Mouse (Mus musculus) layer of hippocampus, adult 9-10 months (tissue): ENCODE results near the gene Lyrm4.
A peak's percentile ranks its signal among the peaks of the same experiment; 100 is the strongest.

ENCODE experiments used
- DNase-seq: peaks from one replicate; pipeline ENCODE4 v3.0.0; 2022; ENCODE audit warnings: low spot score

The Lyrm4 gene

DNA sequence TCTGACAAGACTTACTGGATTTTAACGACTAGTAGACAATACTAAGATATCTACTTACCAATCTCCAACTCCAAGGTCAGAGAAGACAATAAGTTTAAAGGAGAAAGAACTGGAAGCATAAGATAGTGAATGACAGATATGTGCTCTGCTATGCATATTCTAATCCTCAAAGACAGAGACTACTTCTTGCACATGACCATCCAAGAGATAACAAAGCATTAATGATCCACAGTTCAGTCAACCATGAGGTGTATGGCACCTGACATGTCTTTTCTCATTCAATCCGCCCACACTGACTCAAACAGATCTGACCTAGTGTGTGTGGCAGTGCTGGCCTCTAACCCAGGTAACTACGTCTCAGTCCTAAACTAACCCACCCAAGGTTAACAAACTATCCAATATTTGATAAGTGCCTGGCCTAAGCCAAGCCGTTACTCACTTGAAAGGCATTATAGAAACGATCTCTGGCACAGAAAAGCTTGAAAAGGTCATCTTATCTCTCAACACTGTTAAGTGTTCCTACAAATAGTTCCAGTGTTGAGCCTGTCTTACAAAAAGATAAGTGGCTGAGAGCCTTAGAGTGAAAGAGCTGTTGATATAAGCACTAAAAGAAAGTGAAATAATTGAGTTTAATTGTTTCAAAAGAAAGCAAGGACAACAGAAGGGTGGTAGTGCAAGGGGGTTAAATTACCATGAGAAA, 20.5 kb downstream of the Lyrm4 start:
- no peak for DNase-seq

DNA sequence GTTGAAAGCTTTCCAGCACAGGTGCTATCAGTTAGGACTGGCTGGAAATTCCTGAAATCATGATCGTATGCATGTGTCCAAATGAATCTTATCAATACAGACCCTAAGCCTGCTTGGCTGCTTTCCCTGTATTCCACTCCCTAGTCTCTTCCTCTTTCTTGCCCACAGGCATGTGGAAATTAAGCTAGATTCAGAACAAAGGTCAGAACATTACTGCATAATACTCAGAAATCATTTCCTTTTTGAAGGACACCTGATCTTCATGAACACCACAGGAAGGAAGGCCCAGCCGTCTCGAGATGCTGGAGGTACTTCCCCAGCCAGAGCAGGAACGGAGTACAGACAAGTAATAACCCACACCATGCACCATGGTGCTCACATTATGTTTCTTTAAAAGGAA, 29.2 kb downstream of the Lyrm4 start:
- DNase-seq, result no peak

DNA sequence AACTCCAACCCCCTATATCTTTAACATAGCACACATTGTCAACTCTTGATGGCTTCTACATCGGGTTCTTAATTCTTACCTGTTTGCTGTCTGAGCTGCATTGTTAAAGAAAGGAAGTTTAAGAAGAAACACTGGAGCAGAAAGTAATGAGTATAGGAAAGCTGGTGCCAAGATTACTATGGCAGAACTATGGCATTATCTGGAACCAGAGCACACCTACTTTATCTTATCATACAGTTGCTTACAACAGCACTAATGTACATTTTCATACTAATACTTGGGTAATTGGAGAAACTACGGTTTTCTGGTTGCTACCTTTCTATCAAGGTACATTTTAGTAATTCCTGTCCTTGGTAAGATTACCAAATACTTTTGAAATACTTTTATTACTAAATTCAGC, 29.9 kb downstream of the Lyrm4 start:
- no peak for DNase-seq

DNA sequence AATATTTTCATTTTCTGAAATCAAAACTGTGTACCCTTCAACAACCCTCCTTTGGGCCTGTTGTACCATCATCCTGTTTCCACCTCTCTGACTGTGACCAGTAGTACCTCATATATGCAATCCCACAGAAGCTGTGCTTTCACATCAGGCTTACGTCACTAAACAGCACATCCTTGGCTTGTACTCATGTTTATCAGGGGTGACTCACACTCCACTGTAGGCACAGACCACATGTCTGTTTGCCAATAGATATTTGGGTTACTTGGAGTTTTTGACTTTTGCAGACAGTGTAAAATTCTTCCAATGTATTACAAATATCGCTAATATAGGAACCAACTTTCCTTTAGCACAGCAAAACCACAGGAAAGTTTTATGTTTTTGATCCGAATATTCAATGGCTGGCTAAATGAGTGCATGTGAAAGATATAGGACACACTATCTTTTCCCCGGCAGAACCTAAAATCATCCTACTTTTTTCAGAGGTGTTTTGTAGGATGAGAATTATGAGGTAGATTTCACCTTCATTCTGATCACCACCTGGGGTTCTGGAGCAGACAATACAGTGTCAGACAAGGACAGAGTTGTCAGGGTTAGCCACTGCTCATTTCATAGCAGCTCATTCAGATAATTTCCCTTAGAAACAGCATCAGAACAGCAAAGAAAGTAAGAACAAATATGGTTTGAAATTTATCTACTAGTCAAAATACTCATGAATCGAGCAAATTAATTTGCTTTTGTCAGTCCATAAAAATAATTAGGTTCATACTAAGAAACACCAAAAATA, 30.5 kb downstream of the Lyrm4 start:
- DNase-seq, result no peak

DNA sequence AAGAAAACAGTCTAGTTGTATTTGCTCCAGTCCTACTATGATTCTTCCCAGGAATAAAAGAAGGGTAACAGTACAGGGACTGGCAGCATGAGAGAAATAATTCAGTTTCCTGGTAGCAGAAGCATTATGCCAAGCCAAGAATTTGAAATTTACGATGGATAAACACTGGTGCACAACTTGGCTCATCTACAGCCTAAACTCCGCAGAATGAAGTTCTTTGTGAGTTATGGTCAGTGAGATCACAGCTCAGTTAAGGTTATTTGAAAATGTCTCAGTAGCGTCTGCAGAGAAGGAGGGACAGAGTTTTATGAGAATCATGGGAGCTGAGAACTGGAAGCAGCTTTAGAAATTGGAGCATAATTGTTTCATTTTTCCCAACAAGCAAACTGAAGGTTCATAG, 31.4 kb downstream of the Lyrm4 start:
- DNase-seq, result no peak

DNA sequence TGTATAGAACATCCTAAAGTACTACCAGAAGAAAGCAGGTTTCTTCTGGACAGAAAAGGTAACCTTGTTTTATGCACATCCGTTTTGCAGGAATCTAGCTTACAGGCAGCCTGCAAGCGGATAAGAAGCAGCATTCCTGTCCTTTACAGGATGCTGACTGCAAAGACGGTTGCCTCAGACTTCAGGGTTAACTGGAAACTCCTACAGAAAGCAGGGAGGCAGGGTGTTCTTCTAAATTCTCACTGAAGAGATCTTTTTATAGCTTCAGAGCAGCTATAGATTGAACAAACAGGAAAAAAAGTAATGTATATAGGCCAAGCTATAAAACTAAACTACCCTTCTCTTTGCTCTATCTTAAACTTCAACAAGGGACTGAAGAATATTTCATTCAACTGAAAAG, 32.6 kb downstream of the Lyrm4 start:
- no peak for DNase-seq

DNA sequence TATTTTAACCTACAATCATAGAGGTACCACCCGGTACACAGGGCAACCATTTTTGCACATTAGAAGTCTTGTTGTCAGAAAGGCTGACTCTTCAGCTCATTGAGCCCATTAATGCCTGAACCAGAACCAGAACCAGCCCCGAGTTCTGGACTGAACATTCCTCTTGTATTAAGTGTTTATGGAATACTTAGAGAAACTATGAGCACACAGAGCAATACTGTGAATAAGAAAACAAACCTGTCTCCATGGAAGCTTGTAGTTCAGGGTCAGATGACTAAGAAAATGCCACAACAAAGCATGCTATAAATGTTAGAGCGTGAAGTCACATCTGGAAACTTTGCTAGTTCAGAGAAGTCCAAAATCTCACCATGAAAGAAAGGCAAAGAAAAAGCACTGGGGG, 35.7 kb downstream of the Lyrm4 start:
- no peak for DNase-seq

DNA sequence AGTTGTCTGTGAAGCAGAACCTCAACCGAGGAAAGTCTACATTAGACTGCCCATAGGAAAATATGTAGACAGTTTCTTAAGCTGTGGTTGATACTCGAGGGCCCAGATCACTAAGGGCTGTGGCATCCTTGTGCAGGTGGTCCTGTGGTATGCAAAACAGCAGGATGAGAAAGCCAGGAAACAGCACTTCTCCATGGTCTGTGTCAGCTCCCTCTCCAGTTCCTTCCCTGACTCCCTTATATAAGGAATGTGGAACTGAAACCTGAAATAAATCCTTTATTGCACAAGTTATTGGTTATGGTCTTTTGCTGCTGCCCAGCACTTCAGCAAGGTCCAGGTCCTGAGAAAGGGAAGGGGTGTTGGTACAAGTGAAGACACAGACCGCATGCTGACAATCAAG, 42.8 kb downstream of the Lyrm4 start:
- no peak for DNase-seq

DNA sequence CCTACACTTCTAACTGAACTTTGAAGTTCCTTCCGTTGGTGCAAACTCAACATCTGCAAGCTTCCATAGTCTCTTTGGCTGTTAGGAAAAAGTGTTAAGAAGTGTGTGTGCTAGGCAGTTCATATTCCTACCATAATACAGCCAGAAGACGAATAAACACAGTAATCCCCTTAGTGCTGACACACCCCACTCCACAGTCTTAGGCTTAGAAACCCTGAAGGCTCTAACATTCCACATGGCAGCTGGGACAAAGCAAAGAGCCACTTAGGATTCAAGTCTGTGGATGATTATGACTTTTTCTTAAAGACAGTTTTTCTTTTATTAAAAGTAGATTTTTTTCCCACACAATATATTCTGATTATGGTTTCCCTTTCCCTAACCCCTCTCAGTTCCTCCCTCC, 50.6 kb downstream of the Lyrm4 start:
- DNase-seq, result no peak

DNA sequence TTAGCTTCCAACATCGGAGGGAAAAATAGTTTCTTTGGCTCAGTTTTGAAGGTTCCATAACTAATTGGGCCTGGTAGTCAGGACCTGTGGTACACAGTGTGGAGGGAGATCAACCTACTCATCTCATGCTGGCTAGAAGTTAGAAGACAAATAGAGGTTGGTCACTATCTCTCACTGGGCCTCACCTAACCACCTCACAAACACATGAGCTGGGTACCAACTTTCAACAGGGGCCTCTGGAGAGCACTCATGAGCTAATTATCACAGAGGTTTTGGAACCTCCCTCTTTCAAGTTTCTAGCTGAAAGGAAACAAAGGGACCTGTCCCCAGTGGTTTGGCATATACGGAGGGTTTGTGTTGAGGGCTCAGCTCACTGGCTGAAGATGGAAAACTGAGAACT, 59.8 kb downstream of the Lyrm4 start:
- no peak for DNase-seq

DNA sequence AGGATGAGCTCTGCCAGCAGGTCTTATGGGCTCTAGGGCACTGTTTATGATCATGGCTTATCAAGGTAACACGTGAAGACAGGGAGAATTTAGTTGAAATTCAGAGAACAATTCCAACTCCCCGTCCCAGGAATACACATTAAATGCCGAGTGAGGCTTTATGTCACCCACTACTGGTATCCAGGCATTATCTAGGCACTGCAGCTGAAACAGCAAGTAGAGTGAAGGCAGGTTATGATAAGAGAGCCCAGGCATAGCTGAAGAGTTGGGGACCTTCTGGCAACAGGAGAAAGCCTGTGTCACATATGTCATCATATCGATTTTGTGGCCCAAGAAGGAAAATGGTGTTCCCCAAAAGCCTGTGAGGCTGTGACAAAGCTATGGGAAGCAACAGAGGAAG, 60.4 kb downstream of the Lyrm4 start:
- no peak for DNase-seq

DNA sequence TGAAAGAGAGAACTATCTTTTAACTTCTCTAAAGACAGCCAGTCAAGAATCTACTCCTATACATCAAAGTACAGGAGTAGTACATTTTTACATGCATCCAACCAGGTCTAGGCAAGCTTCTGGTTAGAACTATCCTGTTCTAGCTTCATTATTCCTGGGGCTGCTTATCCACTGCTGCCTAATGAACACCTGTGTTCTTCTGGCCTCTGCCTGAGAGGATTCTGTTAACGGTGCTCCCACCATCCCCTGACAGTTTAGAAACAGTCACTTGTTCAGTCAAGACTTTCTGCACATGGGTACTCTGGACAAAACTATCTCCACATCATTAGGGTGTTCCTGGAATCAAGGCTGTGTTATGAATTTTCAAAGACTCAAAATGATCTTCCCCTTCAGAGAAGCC, 60.8 kb downstream of the Lyrm4 start:
- no peak for DNase-seq

DNA sequence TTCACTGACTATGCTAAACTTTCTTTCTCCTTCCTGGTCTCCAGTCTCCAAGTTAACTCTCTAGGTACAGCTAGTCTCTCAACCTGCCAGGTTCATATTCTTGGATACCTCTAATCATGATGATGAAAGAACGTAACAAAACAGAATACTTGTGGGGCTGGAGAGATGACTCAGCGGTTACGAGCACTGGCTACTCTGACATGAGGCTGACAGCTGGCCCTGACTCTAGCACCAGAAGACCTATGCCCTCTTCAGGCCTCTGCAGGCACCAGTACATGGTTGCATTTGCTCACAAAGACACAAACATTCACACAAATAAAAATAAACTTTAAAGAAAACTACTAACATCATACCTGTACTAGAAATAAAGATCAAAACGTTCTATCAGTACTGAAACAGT, 81.8 kb downstream of the Lyrm4 start:
- no peak for DNase-seq

DNA sequence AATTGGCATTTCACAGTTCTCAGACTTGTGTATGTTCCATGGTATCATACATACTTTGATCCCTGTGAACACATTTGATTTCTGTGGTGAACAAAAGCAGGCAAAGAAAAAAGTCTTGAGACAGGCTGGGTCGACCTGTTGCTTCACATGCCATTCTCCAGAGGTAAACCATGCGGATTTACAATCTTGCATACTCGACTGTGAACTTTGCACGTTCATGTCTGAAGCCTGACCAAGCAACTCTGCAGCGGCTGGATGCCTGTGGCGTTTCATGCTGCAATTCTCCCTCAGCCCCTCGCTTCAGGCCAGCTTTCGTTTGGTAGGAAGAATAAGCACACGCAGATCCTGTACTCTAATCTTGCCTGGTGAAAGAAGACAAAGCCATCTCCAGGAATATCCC, 85.4 kb downstream of the Lyrm4 start:
- no peak for DNase-seq

DNA sequence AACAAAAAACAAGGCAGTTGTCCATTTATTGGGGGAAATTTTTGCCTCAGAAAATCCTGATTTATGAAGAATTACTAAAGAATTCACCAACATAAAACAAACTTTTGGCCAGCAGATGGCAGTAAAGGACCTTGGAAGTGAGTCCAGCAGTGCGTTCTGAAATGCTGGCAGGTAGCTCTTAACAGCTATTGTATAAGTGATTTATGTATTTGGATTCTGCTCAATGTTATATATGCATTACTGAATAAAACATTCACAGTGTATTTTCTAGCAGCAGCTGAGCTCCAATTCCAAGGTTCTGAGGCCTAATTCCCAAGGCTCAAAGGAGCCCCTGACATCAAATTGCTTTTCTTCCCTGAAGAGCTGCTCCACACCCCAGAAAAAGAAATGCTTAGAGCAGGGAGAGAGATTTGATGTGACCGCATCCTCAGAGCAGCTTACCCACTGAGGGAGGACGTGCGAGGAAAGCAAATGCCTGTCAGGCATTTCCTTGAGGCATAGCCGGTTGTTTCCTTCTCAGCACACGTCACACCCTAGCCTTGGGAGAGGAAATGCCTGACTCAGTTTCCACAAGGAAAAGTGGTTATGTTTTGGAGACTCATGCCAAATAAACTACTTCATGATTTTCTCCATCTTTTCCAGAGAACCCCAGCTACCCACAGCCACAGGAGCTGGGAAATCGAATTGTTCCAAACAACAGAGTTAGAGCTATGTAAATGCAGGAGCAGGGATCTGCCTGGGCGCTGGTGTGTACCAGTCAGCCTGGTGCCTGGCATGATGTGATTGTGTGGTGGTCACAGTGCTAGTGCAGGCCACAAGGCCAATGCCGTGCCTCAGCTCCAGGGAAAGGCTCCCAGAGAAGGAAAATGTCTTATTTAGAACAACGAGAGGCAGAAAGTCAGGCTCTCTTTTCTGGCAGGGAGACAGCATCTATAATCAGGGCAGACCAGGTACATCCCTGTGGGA, 97.7 kb downstream of the Lyrm4 start:
- DNase-seq, result peak; percentile 88

DNA sequence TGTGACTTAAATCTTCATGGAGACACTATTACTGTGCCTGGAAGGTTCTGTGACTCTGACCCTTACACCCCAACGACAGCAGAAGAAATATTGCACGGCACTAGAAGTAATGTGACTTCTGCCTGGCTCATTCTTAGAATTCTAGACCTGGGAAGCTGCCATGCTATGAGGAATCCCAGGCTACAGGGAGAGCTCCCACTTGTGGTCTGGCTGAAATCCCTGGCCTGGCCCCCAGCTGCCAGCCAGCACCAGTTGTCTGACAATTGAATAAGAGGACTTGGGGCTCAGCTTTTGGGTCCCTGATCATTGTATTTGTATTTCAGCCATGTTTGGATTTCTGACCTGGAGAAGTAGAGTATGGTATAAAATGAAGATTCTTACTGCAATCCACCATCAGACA, 99.3 kb downstream of the Lyrm4 start:
- no peak for DNase-seq

DNA sequence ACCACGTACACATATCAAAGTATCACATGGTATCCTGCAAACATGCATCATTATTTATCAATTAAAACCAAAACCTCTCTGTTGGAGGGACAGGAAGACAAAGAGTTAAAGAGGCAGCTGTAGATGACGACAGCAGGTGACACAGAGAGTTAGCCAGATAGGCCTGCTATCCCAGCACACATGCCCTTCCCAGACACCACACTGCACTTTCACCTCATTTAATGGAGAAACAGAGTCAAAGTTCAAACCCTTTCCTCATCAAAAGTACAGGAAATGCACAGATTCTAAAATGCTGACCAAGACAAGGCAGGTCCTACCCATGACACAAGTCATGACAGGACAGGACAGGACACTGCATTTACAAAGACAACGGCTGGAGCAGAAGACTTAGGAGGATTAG, 101.7 kb downstream of the Lyrm4 start:
- DNase-seq, result no peak

DNA sequence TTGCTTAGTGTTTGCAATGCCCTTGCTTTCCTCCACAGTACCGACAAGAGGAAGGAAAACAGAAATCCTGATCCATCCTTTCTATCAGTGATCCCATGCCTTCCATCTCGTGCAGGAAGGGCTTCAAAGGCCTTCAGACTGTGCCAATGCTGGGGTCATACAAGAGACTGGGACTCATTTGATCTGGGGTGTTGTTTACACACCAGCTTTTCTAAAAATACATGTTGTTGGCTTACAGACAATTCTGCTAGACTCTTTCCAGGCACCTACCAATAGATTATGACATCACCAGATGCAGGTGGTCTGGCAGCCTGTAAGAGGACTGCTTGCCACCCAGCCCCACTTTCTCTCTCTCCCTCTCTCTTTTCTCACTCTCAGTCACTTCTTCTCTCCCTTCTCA, 107.3 kb downstream of the Lyrm4 start:
- DNase-seq, result no peak

DNA sequence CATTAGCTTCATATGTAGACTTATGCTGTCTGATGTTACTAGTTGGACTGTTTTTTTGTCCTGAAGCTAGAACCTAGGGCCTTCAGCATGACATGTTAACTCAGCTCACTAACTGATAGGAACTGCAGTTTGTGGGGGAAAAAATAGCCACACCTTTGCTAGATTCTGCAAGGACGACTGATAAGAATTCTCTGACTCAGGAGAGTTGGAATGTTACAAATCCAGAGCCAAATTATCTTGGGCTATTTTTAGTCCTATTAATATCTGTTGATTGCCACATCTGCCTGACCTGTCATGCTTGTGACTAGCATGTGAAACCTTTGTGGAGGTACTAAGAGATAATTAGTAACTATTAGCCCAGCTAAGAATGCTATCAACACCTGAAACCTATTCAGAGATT, 116.5 kb downstream of the Lyrm4 start:
- no peak for DNase-seq

DNA sequence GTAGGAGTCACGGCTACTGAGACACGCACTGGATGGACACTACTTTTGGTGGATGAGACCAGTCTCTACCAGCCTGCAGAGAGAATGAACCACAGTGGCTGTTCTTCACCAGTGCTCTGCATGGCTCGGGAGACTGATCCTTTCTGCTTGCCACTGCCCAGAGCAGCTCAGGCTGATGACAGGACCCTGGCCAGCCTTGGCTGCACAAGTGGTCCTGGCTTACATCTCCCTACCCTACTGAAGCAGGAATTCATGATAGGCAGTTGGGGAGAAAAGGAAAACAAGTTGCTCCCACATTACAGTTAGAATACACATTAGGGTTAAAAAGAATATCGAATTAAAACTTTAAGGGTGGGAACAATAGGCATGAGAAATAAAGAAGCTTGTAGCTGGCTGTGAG, 119.7 kb downstream of the Lyrm4 start:
- DNase-seq, result no peak

DNA sequence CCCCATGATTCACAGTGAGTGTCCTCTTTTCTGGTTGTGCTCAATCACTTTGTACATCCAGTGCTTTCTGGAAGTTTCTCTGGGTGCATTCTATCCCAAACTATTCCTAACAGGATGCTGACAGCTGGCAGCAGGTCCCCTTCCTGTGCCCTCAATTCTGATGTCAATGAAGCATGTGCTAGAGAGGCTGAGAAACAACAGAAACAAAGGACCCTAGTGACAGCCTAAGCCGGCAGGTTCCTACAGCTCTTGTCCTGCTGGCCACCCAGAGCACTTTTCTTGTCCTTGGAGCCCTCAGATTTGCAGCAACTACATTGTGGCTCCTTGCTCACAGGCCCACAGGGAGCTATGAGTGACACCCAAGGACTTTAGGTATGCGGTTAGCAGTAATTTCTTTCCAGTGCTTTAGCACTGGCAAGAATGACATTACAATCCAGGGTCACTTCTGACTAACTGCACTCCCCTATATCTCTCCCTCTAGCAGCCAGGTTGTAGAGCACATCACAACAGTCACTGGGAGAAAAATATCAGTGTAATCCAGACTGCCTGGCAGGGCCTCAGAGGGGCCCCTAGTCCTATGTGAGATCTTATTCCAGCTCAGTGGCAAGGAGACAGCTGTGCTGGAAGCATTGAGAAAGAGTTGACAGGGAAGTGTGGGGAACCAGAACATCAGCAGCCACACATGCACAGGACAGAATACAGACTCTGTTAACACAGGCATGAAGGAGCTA, 121.5 kb downstream of the Lyrm4 start:
- no peak for DNase-seq

DNA sequence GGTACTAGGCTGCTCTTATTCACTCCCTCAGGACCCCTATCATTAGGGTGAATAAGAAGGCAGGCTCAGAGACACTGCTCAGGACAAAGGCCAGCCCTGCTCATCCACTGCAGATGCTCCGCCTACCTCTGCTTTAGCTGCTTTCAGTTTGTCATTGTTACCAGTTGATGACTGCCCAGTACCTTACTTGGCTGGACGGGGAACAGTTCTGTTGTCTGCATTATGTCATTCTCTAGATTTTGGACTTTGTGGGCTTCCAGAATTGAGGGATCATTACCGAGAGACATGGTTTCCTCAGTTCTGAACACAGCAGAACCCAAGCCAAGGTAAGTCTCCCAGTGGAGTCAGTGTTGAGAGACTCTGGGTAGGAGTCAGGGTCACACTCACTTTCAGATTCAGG, 122.1 kb downstream of the Lyrm4 start:
- DNase-seq, result no peak
